Mouse (Mus musculus) embryonic fibroblast, embryonic 13.5 days (primary cell): ENCODE measurements around the gene Abraxas1.

Experiments
- CTCF ChIP-seq: IDR thresholded peaks from 2 replicates; pipeline ENCODE4 v1.5.1; 2011; ENCODE audit warnings: mild to moderate bottlenecking, control low read depth, low read length, moderate library complexity, borderline replicate concordance; ENCODE audit not compliant: insufficient read depth
- POLR2A ChIP-seq: IDR thresholded peaks from 2 replicates; pipeline ENCODE4 v1.6.1; 2011; ENCODE audit warnings: low read depth, mild to moderate bottlenecking, control low read depth, low read length, moderate library complexity

DNA sequence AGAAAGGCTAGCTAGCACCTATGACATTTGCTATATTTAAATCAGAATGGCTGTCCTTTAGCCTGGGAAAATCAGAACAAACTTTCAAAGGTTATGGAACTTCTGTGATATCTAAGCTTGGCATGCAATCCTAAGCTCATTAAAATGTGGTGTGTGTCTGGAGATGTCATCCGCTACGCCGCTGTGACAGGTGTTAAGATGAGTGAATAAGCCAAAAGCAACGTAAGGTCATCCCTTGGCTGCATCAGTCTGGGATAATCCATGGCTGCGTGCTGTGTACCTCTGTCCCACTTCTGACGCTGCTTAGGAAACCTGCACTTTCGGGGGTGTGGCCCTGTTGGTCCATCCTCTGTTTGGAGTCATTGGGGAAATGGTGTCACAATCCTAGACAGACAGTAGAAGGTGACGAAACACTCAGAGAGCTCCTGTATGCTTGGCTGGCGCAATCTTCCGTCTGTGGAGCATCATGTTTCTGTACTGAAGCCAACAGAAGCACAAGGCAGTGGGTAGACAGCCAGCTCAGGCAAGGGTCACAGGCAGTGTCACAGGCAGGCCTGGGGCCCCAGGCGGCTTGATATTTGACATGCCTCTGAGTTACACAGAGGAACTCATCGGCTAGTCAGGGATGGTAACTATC is 39.8 kb upstream of the Abraxas1 start:
- TF ChIP-seq CTCF (no peak), POLR2A (no peak)
